Comparison of ENCODE assay signal across 20 mouse cellular contexts in genomic region chr1:92114091-92114490, GRCm38 (mm10).
A peak's percentile ranks its signal among the peaks of the same experiment; 100 is the strongest.
DNase-seq lines count a peak whose midpoint lies in the region; ATAC-seq and TF ChIP-seq lines count a peak whose summit lies in the region.
"Had no signal": no experiment of that assay in that cellular context is flagged by ENCODE, and none has a peak within 500 bp of the region (broad histone marks: within the 10 kb centered on the region; RNA-seq: fewer than 3 reads in every experiment).

No protein-coding gene starts in this region.

- no peak for TF ChIP-seq EP300 in heart, postnatal 0 days (IDR thresholded peaks at IDR 0.05; ENCODE audit: low read depth)

- H3K4me2 ChIP-seq in embryonic facial prominence, embryonic 12.5 days (replicated peaks), result no peak overlapping the region
- H3K4me2 ChIP-seq in heart, postnatal 0 days (ENCODE audit: low read depth, low read length), result no peak overlapping the region
- H3K4me2 ChIP-seq in stomach, embryonic 15.5 days, result no peak overlapping the region
- H3K4me2 ChIP-seq: heart, embryonic 13.5 days; hindbrain, embryonic 14.5 days had no signal

- TF ChIP-seq CTCF in heart, postnatal 0 days (IDR thresholded peaks at IDR 0.05; ENCODE audit: low read depth), result no peak

- no peaks in the 10 kb centered on the region for H3K9me3 ChIP-seq in embryonic facial prominence, embryonic 12.5 days
- no peaks in the 10 kb centered on the region for H3K9me3 ChIP-seq in embryonic facial prominence, embryonic 10.5 days
- H3K9me3 ChIP-seq in heart, postnatal 0 days (replicated peaks; ENCODE audit: control insufficient read depth, low read length), result no peaks in the 10 kb centered on the region
- H3K9me3 ChIP-seq in stomach, embryonic 15.5 days, result no peaks in the 10 kb centered on the region
- H3K9me3 ChIP-seq: heart, embryonic 13.5 days; hindbrain, embryonic 10.5 days had no signal

- no peak overlapping the region for H3K4me3 ChIP-seq in embryonic facial prominence, embryonic 12.5 days
- H3K4me3 ChIP-seq in embryonic facial prominence, embryonic 10.5 days, result no peak overlapping the region
- H3K4me3 ChIP-seq in heart, postnatal 0 days (ENCODE audit: low read depth, low read length), result no peak overlapping the region
- H3K4me3 ChIP-seq in stomach, embryonic 15.5 days (replicated peaks), result no peak overlapping the region
- H3K4me3 ChIP-seq: heart, embryonic 13.5 days; hindbrain, embryonic 10.5 days had no signal

- H3K9ac ChIP-seq in embryonic facial prominence, embryonic 12.5 days, result no peak overlapping the region
- no peak overlapping the region; the same call in 1 of the 2 replicates for H3K9ac ChIP-seq in heart, postnatal 0 days (replicated peaks; ENCODE audit: low read depth, low read length)
- no peak overlapping the region for H3K9ac ChIP-seq in stomach, embryonic 15.5 days
- H3K9ac ChIP-seq: heart, embryonic 13.5 days; hindbrain, embryonic 14.5 days had no signal

- 83% methylated on average over 3 of the region's 3 CpGs for WGBS in embryonic facial prominence, embryonic 12.5 days
- 86% methylated on average over 3 of the region's 3 CpGs for WGBS in embryonic facial prominence, embryonic 10.5 days
- 73% methylated on average over 3 of the region's 3 CpGs for WGBS in heart, postnatal 0 days
- WGBS in stomach, embryonic 15.5 days, result 84% methylated on average over 3 of the region's 3 CpGs

- ATAC-seq in embryonic facial prominence, embryonic 12.5 days (ENCODE audit: insufficient number of reproducible peaks, insufficient read depth, low FRiP score, low TSS enrichment), result no peak
- no peak for ATAC-seq in heart, postnatal 0 days (ENCODE audit: insufficient read depth, low read depth)
- peak; percentile 39; the same call in 1 of the 2 replicates for ATAC-seq in stomach, embryonic 15.5 days (ENCODE audit: insufficient read depth, low FRiP score, low read depth)
- ATAC-seq: CD4-positive, CD25-positive, alpha-beta regulatory T cell, adult 4 months; forebrain, embryonic 14.5 days had no signal

- H3K27me3 ChIP-seq in embryonic facial prominence, embryonic 12.5 days, result no peaks in the 10 kb centered on the region
- H3K27me3 ChIP-seq in embryonic facial prominence, embryonic 10.5 days (replicated peaks; ENCODE audit: low read depth, poor library complexity, severe bottlenecking), result no peaks in the 10 kb centered on the region
- H3K27me3 ChIP-seq in heart, postnatal 0 days (ENCODE audit: control insufficient read depth, insufficient read depth, low read length), result no peaks in the 10 kb centered on the region
- H3K27me3 ChIP-seq in stomach, embryonic 15.5 days (replicated peaks), result no peaks in the 10 kb centered on the region
- H3K27me3 ChIP-seq: heart, embryonic 13.5 days had no signal

- intact Hi-C loops in heart, postnatal 36 days (cut with DNase I), result no loop called here

- no peaks in the 10 kb centered on the region for H3K36me3 ChIP-seq in embryonic facial prominence, embryonic 12.5 days
- H3K36me3 ChIP-seq in embryonic facial prominence, embryonic 10.5 days (replicated peaks), result peaks cover 5% of the 10 kb centered on the region; the same call in 1 of the 2 replicates
- H3K36me3 ChIP-seq in heart, postnatal 0 days (replicated peaks; ENCODE audit: control insufficient read depth, insufficient read depth, low read length), result no peaks in the 10 kb centered on the region
- H3K36me3 ChIP-seq in stomach, embryonic 15.5 days, result no peaks in the 10 kb centered on the region
- H3K36me3 ChIP-seq: heart, embryonic 13.5 days had no signal

- H3K4me1 ChIP-seq in embryonic facial prominence, embryonic 12.5 days, result peaks cover 29% of the 10 kb centered on the region
- peaks cover 32% of the 10 kb centered on the region for H3K4me1 ChIP-seq in embryonic facial prominence, embryonic 10.5 days
- H3K4me1 ChIP-seq in heart, postnatal 0 days (ENCODE audit: control insufficient read depth, insufficient read depth), result peaks cover 46% of the 10 kb centered on the region
- peaks cover 21% of the 10 kb centered on the region for H3K4me1 ChIP-seq in stomach, embryonic 15.5 days

- no peak for DNase-seq in embryonic facial prominence, embryonic 10.5 days (ENCODE audit: low spot score)
- DNase-seq in heart, postnatal 0 days (ENCODE audit: low spot score), result no peak
- DNase-seq in heart, postnatal 36 days, result no peak
- no peak for DNase-seq in layer of hippocampus, postnatal 25 days (ENCODE audit: extremely low spot score in 1 of 2, low spot score in 1 of 2)
- DNase-seq in layer of hippocampus, postnatal 10 days (ENCODE audit: low spot score in 2 of 2), result no peak
- DNase-seq: adrenal gland, postnatal 10 days; B cell, adult 2 months; cerebellum, adult 11 months; cerebellum, adult 8-10 months; cerebellum, postnatal 14 days; embryo, embryonic 11 days; heart, postnatal 10 days; kidney, adult 11 months had no signal

- 0 out of 2 replicates have a peak overlapping the region, but pooled peaks have one; percentile 4 for H3K27ac ChIP-seq in embryonic facial prominence, embryonic 12.5 days
- no peak overlapping the region for H3K27ac ChIP-seq in embryonic facial prominence, embryonic 10.5 days (replicated peaks)
- H3K27ac ChIP-seq in heart, postnatal 0 days (ENCODE audit: low read depth), result peak overlapping the region; percentile 35; the same call in 1 of the 2 replicates
- peak overlapping the region; percentile 49; the same call in 1 of the 2 replicates for H3K27ac ChIP-seq in stomach, embryonic 15.5 days
- H3K27ac ChIP-seq: hindbrain, embryonic 10.5 days; hindbrain, embryonic 14.5 days had no signal
